Comparison of ENCODE assay signal across 34 mouse cellular contexts in the genomic region with DNA sequence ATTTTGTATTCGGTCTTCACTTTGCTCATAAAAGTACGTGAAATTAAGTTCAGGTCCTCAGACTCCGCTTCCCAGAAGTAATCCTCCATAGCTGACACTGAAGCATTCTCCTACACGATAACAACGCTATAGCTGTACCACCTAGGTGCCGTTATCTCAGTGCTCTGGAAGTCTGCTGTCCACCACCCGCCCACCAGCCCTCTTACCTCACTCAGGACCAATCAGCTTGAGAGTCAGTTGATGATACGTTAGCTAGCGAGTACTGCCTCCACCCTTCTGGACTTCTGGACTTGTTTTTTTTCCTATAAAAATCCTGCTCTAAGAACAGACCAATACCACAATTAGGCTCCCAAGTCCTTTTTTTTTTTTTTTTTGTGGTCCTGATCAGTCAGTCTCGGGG. TPM values are rescaled to one million over a fixed set of nuclear protein-coding genes. Genes with fewer than 3 reads are reported as not detected.
DNase-seq lines count a peak whose midpoint lies in the region; ATAC-seq and TF ChIP-seq lines count a peak whose summit lies in the region.
"Had no signal": no experiment of that assay in that cellular context is flagged by ENCODE, and none has a peak within 500 bp of the region (broad histone marks: within the 10 kb centered on the region; RNA-seq: fewer than 3 reads in every experiment).

No protein-coding gene starts in this region.

- no peak overlapping the region for H3K27ac ChIP-seq in testis, adult 2 months (ENCODE audit: control insufficient read depth, insufficient read depth, low read depth, low read length)
- H3K27ac ChIP-seq in liver, embryonic 11.5 days (ENCODE audit: low read depth, low read length), result no peak overlapping the region
- H3K27ac ChIP-seq in liver, embryonic 16.5 days (ENCODE audit: low read length), result no peak overlapping the region
- no peak overlapping the region for H3K27ac ChIP-seq in forebrain, postnatal 0 days (ENCODE audit: low read depth, low read length)
- H3K27ac ChIP-seq: embryonic facial prominence, embryonic 13.5 days; heart, embryonic 13.5 days; hindbrain, embryonic 12.5 days; hindbrain, postnatal 0 days; kidney, embryonic 15.5 days; layer of hippocampus, adult 2 months; left cerebral cortex, adult 2 months; limb, embryonic 12.5 days; macrophage; midbrain, embryonic 13.5 days; neural tube, embryonic 13.5 days had no signal

- H3K9ac ChIP-seq in liver, embryonic 11.5 days (ENCODE audit: low read depth, low read length), result no peak overlapping the region
- no peak overlapping the region for H3K9ac ChIP-seq in liver, embryonic 16.5 days (ENCODE audit: low read depth, low read length)
- no peak overlapping the region for H3K9ac ChIP-seq in forebrain, postnatal 0 days
- H3K9ac ChIP-seq: embryonic facial prominence, embryonic 13.5 days; heart, embryonic 13.5 days; hindbrain, embryonic 12.5 days; kidney, embryonic 15.5 days; limb, embryonic 12.5 days; midbrain, embryonic 13.5 days; neural tube, embryonic 13.5 days had no signal

- no peaks in the 10 kb centered on the region for H3K27me3 ChIP-seq in testis, adult 2 months (ENCODE audit: control insufficient read depth, insufficient read depth, low read length)
- H3K27me3 ChIP-seq in liver, embryonic 11.5 days (replicated peaks; ENCODE audit: control insufficient read depth, insufficient read depth, low read length), result no peaks in the 10 kb centered on the region
- no peaks in the 10 kb centered on the region for H3K27me3 ChIP-seq in liver, embryonic 16.5 days (ENCODE audit: control insufficient read depth, insufficient read depth, low read depth, low read length)
- no peaks in the 10 kb centered on the region for H3K27me3 ChIP-seq in forebrain, postnatal 0 days (ENCODE audit: insufficient read depth, low read length)
- H3K27me3 ChIP-seq: embryonic facial prominence, embryonic 13.5 days; heart, embryonic 13.5 days; kidney, embryonic 15.5 days; limb, embryonic 12.5 days; midbrain, embryonic 13.5 days; neural tube, embryonic 13.5 days had no signal

- H3K36me3 ChIP-seq in testis, adult 2 months (ENCODE audit: control insufficient read depth, insufficient read depth, low read length), result no peaks in the 10 kb centered on the region
- no peaks in the 10 kb centered on the region for H3K36me3 ChIP-seq in liver, embryonic 11.5 days (ENCODE audit: control insufficient read depth, insufficient read depth, low read length)
- H3K36me3 ChIP-seq in liver, embryonic 16.5 days (ENCODE audit: control insufficient read depth, insufficient read depth), result no peaks in the 10 kb centered on the region
- H3K36me3 ChIP-seq in forebrain, postnatal 0 days (ENCODE audit: insufficient read depth), result no peaks in the 10 kb centered on the region
- H3K36me3 ChIP-seq: embryonic facial prominence, embryonic 13.5 days; heart, embryonic 13.5 days; hindbrain, embryonic 12.5 days; kidney, embryonic 15.5 days; limb, embryonic 12.5 days; midbrain, embryonic 13.5 days; neural tube, embryonic 13.5 days had no signal

- no peak for TF ChIP-seq POLR2A in testis, adult 2 months (IDR thresholded peaks at IDR 0.05; ENCODE audit: control insufficient read depth, low read depth, low read length)

- no peak for DNase-seq in testis, postnatal 10 days (ENCODE audit: low spot score)
- DNase-seq in liver, embryonic 11.5 days (ENCODE audit: low spot score), result no peak
- DNase-seq in gastrocnemius, adult 8-10 months (ENCODE audit: low spot score in 2 of 2), result no peak
- DNase-seq in forebrain, postnatal 0 days, result no peak
- DNase-seq: adrenal gland, postnatal 25 days; cerebellum, adult 11-12 months; cerebellum, postnatal 10 days; gastrocnemius, postnatal 25 days; heart, adult 11 months; kidney, adult 18-20 months; kidney, postnatal 36 days; lung, adult 2 months; thymus, adult 18-20 months; thymus, postnatal 25 days had no signal

- peaks cover 3% of the 10 kb centered on the region; the same call in 1 of the 2 replicates for H3K4me1 ChIP-seq in testis, adult 2 months (ENCODE audit: control insufficient read depth, insufficient read depth, low read length)
- H3K4me1 ChIP-seq in liver, embryonic 11.5 days (replicated peaks; ENCODE audit: control insufficient read depth, insufficient read depth, low read length), result no peaks in the 10 kb centered on the region; the same call in 1 of the 2 replicates
- H3K4me1 ChIP-seq in liver, embryonic 16.5 days (ENCODE audit: control insufficient read depth, low read depth, low read length), result peaks cover 3% of the 10 kb centered on the region
- H3K4me1 ChIP-seq in forebrain, postnatal 0 days (ENCODE audit: insufficient read depth), result no peaks in the 10 kb centered on the region
- H3K4me1 ChIP-seq: embryonic facial prominence, embryonic 13.5 days; hindbrain, embryonic 12.5 days; kidney, embryonic 15.5 days; limb, embryonic 12.5 days; midbrain, embryonic 13.5 days; neural tube, embryonic 13.5 days had no signal

- no peaks in the 10 kb centered on the region for H3K9me3 ChIP-seq in liver, embryonic 11.5 days (ENCODE audit: control insufficient read depth, low read length)
- H3K9me3 ChIP-seq in liver, embryonic 16.5 days (replicated peaks; ENCODE audit: control insufficient read depth, low read length), result no peaks in the 10 kb centered on the region
- no peaks in the 10 kb centered on the region for H3K9me3 ChIP-seq in forebrain, postnatal 0 days (ENCODE audit: low read length)
- H3K9me3 ChIP-seq: embryonic facial prominence, embryonic 13.5 days; heart, embryonic 13.5 days; hindbrain, embryonic 12.5 days; kidney, embryonic 15.5 days; midbrain, embryonic 13.5 days; neural tube, embryonic 13.5 days had no signal

- 0 out of 2 replicates have a peak overlapping the region, but pooled peaks have one; percentile 18 for H3K4me2 ChIP-seq in liver, embryonic 11.5 days
- no peak overlapping the region for H3K4me2 ChIP-seq in liver, embryonic 16.5 days (ENCODE audit: low read depth, low read length)
- no peak overlapping the region for H3K4me2 ChIP-seq in forebrain, postnatal 0 days (ENCODE audit: low read depth)
- H3K4me2 ChIP-seq: embryonic facial prominence, embryonic 13.5 days; heart, embryonic 13.5 days; hindbrain, embryonic 12.5 days; kidney, embryonic 15.5 days; limb, embryonic 12.5 days; midbrain, embryonic 13.5 days; neural tube, embryonic 13.5 days had no signal

- ATAC-seq in liver, embryonic 11.5 days (replicated peaks; ENCODE audit: low FRiP score), result peak; percentile 87
- peak; percentile 87 for ATAC-seq in liver, embryonic 16.5 days (ENCODE audit: low read depth)
- ATAC-seq in forebrain, postnatal 0 days, result no peak
- no peak for ATAC-seq in inflammation-experienced regulatory T-cells, adult 6 months
- ATAC-seq: CD4-positive, CD25-positive, alpha-beta regulatory T cell, adult 4 months; forebrain, embryonic 16.5 days; hindbrain, postnatal 0 days; midbrain, embryonic 13.5 days had no signal

- no peak for TF ChIP-seq CTCF in testis, adult 2 months (IDR thresholded peaks at IDR 0.05; ENCODE audit: control insufficient read depth, insufficient read depth, insufficient replicate concordance, low read depth, low read length)
- no peak for TF ChIP-seq CTCF in forebrain, postnatal 0 days (IDR thresholded peaks at IDR 0.05; ENCODE audit: low read depth)

- 58% methylated on average over 10 of the region's 10 CpGs for WGBS in liver, embryonic 11.5 days
- 45% methylated on average over 10 of the region's 10 CpGs for WGBS in liver, embryonic 16.5 days (ENCODE audit: insufficient replicate concordance)
- WGBS in forebrain, postnatal 0 days, result 80% methylated on average over 10 of the region's 10 CpGs

- H3K4me3 ChIP-seq in testis, adult 2 months (ENCODE audit: control insufficient read depth, low read depth, low read length), result peak overlapping the region; percentile 83
- H3K4me3 ChIP-seq in liver, embryonic 11.5 days (ENCODE audit: low read depth, low read length), result no peak overlapping the region
- H3K4me3 ChIP-seq in liver, embryonic 16.5 days (ENCODE audit: low read depth, low read length), result no peak overlapping the region
- H3K4me3 ChIP-seq in forebrain, postnatal 0 days (ENCODE audit: low read depth, low read length), result no peak overlapping the region
- H3K4me3 ChIP-seq: embryonic facial prominence, embryonic 13.5 days; heart, embryonic 13.5 days; hindbrain, embryonic 12.5 days; kidney, embryonic 15.5 days; layer of hippocampus, adult 2 months; left cerebral cortex, adult 2 months; limb, embryonic 12.5 days; midbrain, embryonic 13.5 days; neural tube, embryonic 13.5 days had no signal

RNA-seq across cellular contexts. Expression of gene Spata21, which starts 1.3 kb away (rescaled TPM):
- polyA plus RNA-seq in testis, adult 2 months (2012; rRNA removed), result 518 and 561 TPM in 2 replicates
- polyA plus RNA-seq in liver, embryonic 11.5 days (2014; fragmentation: Nextera tagmentation; extraction: Ambion mirVana), result 0.19 TPM in 1 of 2 replicates, not detected in the other
- not detected in 2 replicates for polyA plus RNA-seq in liver, embryonic 16.5 days (2015; fragmentation: Nextera tagmentation; extraction: Ambion mirVana)
- not detected for total RNA-seq in gastrocnemius, adult 8-10 months (2022)
- 0.08 and 0.67 TPM in 2 replicates for total RNA-seq in forebrain, postnatal 0 days (2014; rRNA removed)
- 0.31 and 0.68 TPM in 2 replicates for polyA plus RNA-seq in forebrain, postnatal 0 days (2015; fragmentation: Nextera tagmentation; extraction: Ambion mirVana)
- 1 to 10 TPM; 1.1 to 1.5 (median 1.5) TPM for polyA plus RNA-seq in inflammation-experienced regulatory T-cells, adult 6 months (2017; shearing (Covaris generic))
- total RNA-seq: adrenal gland, postnatal 25 days; common myeloid progenitor, adult 5-6 weeks; gastrocnemius, postnatal 25 days; heart, postnatal 25 days; layer of hippocampus, adult 2 months; megakaryocyte-erythroid progenitor cell, adult 5-6 weeks had no signal
- polyA plus RNA-seq: forebrain, embryonic 11.5 days; heart, embryonic 13.5 days; hindbrain, embryonic 12.5 days; limb, embryonic 12.5 days; lung, adult 2 months; macrophage; midbrain, embryonic 13.5 days; neural tube, embryonic 13.5 days had no signal

RNA-seq across cellular contexts. Expression of gene Necap2, which starts 8.7 kb away (rescaled TPM):
- 27.3 and 30.1 TPM in 2 replicates for polyA plus RNA-seq in testis, adult 2 months (2012; rRNA removed)
- polyA plus RNA-seq in liver, embryonic 11.5 days (2014; fragmentation: Nextera tagmentation; extraction: Ambion mirVana), result 178 and 180 TPM in 2 replicates
- polyA plus RNA-seq in liver, embryonic 16.5 days (2015; fragmentation: Nextera tagmentation; extraction: Ambion mirVana), result 87.5 and 93.3 TPM in 2 replicates
- total RNA-seq in gastrocnemius, adult 8-10 months (2022), result 10 to 100 TPM; 12.0 to 19.2 (median 13.8) TPM
- total RNA-seq in forebrain, postnatal 0 days (2014; rRNA removed), result 49.6 and 51.1 TPM in 2 replicates
- 38.9 and 43.0 TPM in 2 replicates for polyA plus RNA-seq in forebrain, postnatal 0 days (2015; fragmentation: Nextera tagmentation; extraction: Ambion mirVana)
- polyA plus RNA-seq in inflammation-experienced regulatory T-cells, adult 6 months (2017; shearing (Covaris generic)), result 10 to 100 TPM; 85.9 to 95.9 (median 91.8) TPM

RNA-seq across cellular contexts. Expression of gene Crocc, which starts 26.5 kb away (rescaled TPM):
- polyA plus RNA-seq in testis, adult 2 months (2012; rRNA removed), result 12.5 and 15.8 TPM in 2 replicates
- polyA plus RNA-seq in liver, embryonic 11.5 days (2014; fragmentation: Nextera tagmentation; extraction: Ambion mirVana), result 5.0 and 6.0 TPM in 2 replicates
- polyA plus RNA-seq in liver, embryonic 16.5 days (2015; fragmentation: Nextera tagmentation; extraction: Ambion mirVana), result 0.59 and 0.63 TPM in 2 replicates
- total RNA-seq in gastrocnemius, adult 8-10 months (2022), result 1 to 10 TPM; 1.2 to 2.2 (median 1.9) TPM
- total RNA-seq in forebrain, postnatal 0 days (2014; rRNA removed), result 29.9 and 43.0 TPM in 2 replicates
- 3.5 and 3.8 TPM in 2 replicates for polyA plus RNA-seq in forebrain, postnatal 0 days (2015; fragmentation: Nextera tagmentation; extraction: Ambion mirVana)
- polyA plus RNA-seq in inflammation-experienced regulatory T-cells, adult 6 months (2017; shearing (Covaris generic)), result 1 to 10 TPM in 1 of 3 experiments, under 1 TPM in 2; 0.67 to 1.2 (median 0.67) TPM

RNA-seq across cellular contexts. Expression of gene Szrd1, which starts 52.7 kb away (rescaled TPM):
- 8.2 and 8.6 TPM in 2 replicates for polyA plus RNA-seq in testis, adult 2 months (2012; rRNA removed)
- polyA plus RNA-seq in liver, embryonic 11.5 days (2014; fragmentation: Nextera tagmentation; extraction: Ambion mirVana), result 24.7 and 26.2 TPM in 2 replicates
- polyA plus RNA-seq in liver, embryonic 16.5 days (2015; fragmentation: Nextera tagmentation; extraction: Ambion mirVana), result 18.1 and 19.1 TPM in 2 replicates
- 100 to 1,000 TPM; 137 to 140 (median 139) TPM for total RNA-seq in gastrocnemius, adult 8-10 months (2022)
- 57.8 and 60.5 TPM in 2 replicates for total RNA-seq in forebrain, postnatal 0 days (2014; rRNA removed)
- polyA plus RNA-seq in forebrain, postnatal 0 days (2015; fragmentation: Nextera tagmentation; extraction: Ambion mirVana), result 17.2 and 17.5 TPM in 2 replicates
- 10 to 100 TPM; 37.9 to 88.5 (median 58.2) TPM for polyA plus RNA-seq in inflammation-experienced regulatory T-cells, adult 6 months (2017; shearing (Covaris generic))

Comparison
In these comparisons a context has a peak if more than half of its experiments do, and no peak if none do; other contexts are left out.
1. ATAC-seq: peak in liver, embryonic 11.5 days (single experiment) and liver, embryonic 16.5 days (single experiment); none in forebrain, postnatal 0 days (single experiment) and inflammation-experienced regulatory T-cells, adult 6 months (single experiment).
2. RNA of gene Spata21, which starts 1.3 kb away (polyA plus RNA-seq): 518 to 561 TPM in testis, adult 2 months; 1.1 to 1.5 TPM in inflammation-experienced regulatory T-cells, adult 6 months, 0.31 to 0.68 TPM in forebrain, postnatal 0 days, 0.19 TPM in liver, embryonic 11.5 days and not detected in liver, embryonic 16.5 days; every median in the first group is over 100 times any median in the second.